Mouse (Mus musculus) MEL (cell line): ENCODE data around the gene Xlr3b.
"Not testable (repeated sequence)": the region's sequence is repeated elsewhere in the genome, so short reads cannot be mapped to it uniquely, and the experiment has no call there.

Source experiments
- CTCF ChIP-seq, 3 experiments: IDR thresholded peaks in 2 of 3; conservative IDR thresholded peaks in 1 of 3; 2 replicates each; pipeline ENCODE4 v1.5.1; 2011 to 2012; ENCODE audit warnings: low read length in 3 of 3, low read depth in 2 of 3, mild to moderate bottlenecking in 2 of 3, improper control_type of control experiment in 1 of 3, inconsistent platforms in 1 of 3, mixed read lengths in 1 of 3, moderate library complexity in 1 of 3; ENCODE audit not compliant: control insufficient read depth in 1 of 3, insufficient read depth in 1 of 3, poor library complexity in 1 of 3, severe bottlenecking in 1 of 3
- EP300 ChIP-seq, 2 experiments: IDR thresholded peaks; 2 replicates each; pipeline ENCODE4 v1.6.1; 2011; ENCODE audit warnings: improper control_type of control experiment in 2 of 2, low read length in 2 of 2, low read depth in 1 of 2, mild to moderate bottlenecking in 1 of 2
- ETS1 ChIP-seq: IDR thresholded peaks from 2 replicates; pipeline ENCODE4 v1.6.1; 2012; ENCODE audit warnings: low read depth, mild to moderate bottlenecking, inconsistent platforms, low read length, improper control_type of control experiment, moderate library complexity
- MAX ChIP-seq: IDR thresholded peaks from 2 replicates; pipeline ENCODE4 v1.6.1; 2011; ENCODE audit warnings: low read length, improper control_type of control experiment

GRCm38 (mm10) chrX:73213819-73214564 is 22.0 kb downstream of the Xlr3b start, which contains the start of gene Xlr4b:
- TF ChIP-seq CTCF (IDR thresholded peaks at IDR 0.05 in 2 of 3, conservative IDR thresholded peaks at IDR 0.05 in 1 of 3; ENCODE audit: control insufficient read depth in 1 of 3, insufficient read depth in 1 of 3, low read depth in 2 of 3, low read length in 3 of 3, poor library complexity in 1 of 3, severe bottlenecking in 1 of 3); EP300 (IDR thresholded peaks at IDR 0.05; ENCODE audit: low read depth in 1 of 2, low read length in 2 of 2); MAX; ETS1: not testable (repeated sequence)
